Comparison of ENCODE assay signal across 8 mouse cellular contexts in the genomic region with DNA sequence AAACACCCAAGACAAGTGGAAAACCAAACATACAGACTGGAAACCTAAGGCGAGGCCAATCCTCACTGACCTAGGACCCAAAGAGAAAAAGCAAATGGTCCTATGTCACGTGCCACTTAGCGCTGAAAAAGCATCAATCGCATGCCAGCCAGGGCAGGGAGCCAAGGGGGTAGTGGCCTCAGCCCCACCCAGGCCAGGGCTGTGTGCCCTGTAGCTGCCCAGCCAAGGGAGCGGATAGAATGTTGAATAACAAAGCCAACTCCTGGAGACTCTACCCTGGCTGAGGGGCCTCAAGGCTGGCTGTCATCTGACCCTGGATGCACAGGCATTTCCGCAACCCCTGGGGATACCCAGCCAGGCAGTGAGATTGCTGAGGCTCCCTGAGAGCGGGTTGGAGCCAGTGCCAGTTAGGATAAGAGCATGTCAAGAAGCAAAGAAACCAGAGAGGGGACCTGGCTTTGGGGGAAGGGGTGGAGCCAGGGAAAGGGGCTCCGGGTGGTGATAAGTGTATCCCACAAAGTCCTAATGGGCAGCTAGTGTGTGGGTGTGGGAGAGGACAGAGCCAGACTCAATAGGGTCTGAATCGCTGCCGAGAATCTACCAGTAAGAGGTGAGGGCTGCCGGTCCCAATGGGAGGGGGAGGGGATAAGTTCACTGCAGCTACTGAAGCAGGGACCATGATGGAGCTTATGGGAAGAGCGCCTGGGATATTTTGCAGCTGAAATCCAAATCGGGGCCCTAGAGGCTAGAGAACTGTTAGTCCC. TPM values are rescaled to one million over a fixed set of nuclear protein-coding genes. Genes with fewer than 3 reads are reported as not detected.
DNase-seq lines count a peak whose midpoint lies in the region; ATAC-seq and TF ChIP-seq lines count a peak whose summit lies in the region.

No protein-coding gene starts in this region.

- H3K36me3 ChIP-seq in embryonic facial prominence, embryonic 10.5 days (replicated peaks), result peaks cover 28% of the 10 kb centered on the region
- no peaks in the 10 kb centered on the region for H3K36me3 ChIP-seq in liver, embryonic 14.5 days (replicated peaks; ENCODE audit: control insufficient read depth, insufficient read depth, low read depth)
- H3K36me3 ChIP-seq in neural tube, embryonic 11.5 days (ENCODE audit: control insufficient read depth, insufficient read depth, low read length), result no peaks in the 10 kb centered on the region

- DNase-seq in thymus, postnatal 14 days, result peak; percentile 36
- no peak for DNase-seq in thymus, postnatal 10 days (ENCODE audit: low spot score in 2 of 2)
- peak; percentile 47 for DNase-seq in embryonic facial prominence, embryonic 10.5 days (ENCODE audit: low spot score)
- peak; percentile 55 to 67 for DNase-seq in heart, adult 9 months (ENCODE audit: low spot score in 2 of 2)
- peak; percentile 90 for DNase-seq in kidney, adult 18-20 months
- no peak for DNase-seq in liver, embryonic 14.5 days (ENCODE audit: low read depth in 3 of 3, low spot score in 3 of 3)
- no peak for DNase-seq in neural tube, embryonic 11.5 days (ENCODE audit: low spot score)

- peak overlapping the region; percentile 91 for H3K4me2 ChIP-seq in liver, embryonic 14.5 days (ENCODE audit: low read depth)
- peak overlapping the region; percentile 95 for H3K4me2 ChIP-seq in neural tube, embryonic 11.5 days (ENCODE audit: low read depth)

- no peak for TF ChIP-seq CTCF in liver, embryonic 14.5 days (IDR thresholded peaks at IDR 0.05; ENCODE audit: low read depth)

- no peaks in the 10 kb centered on the region for H3K9me3 ChIP-seq in embryonic facial prominence, embryonic 10.5 days
- H3K9me3 ChIP-seq in liver, embryonic 14.5 days (ENCODE audit: control insufficient read depth, low read length), result no peaks in the 10 kb centered on the region
- no peaks in the 10 kb centered on the region for H3K9me3 ChIP-seq in neural tube, embryonic 11.5 days (ENCODE audit: control insufficient read depth, low read length)

- peaks cover 51% of the 10 kb centered on the region for H3K4me1 ChIP-seq in embryonic facial prominence, embryonic 10.5 days
- peaks cover 6 to 16% of the 10 kb centered on the region in 2 experiments for H3K4me1 ChIP-seq in liver, embryonic 14.5 days (replicated peaks; ENCODE audit: control insufficient read depth in 2 of 2, insufficient read depth in 2 of 2, low read length in 1 of 2)
- H3K4me1 ChIP-seq in neural tube, embryonic 11.5 days (ENCODE audit: control insufficient read depth, insufficient read depth, low read length), result peaks cover 14% of the 10 kb centered on the region; the same call in 1 of the 2 replicates

- no peak for ATAC-seq in liver, embryonic 14.5 days (ENCODE audit: insufficient read depth)
- ATAC-seq in neural tube, embryonic 11.5 days (ENCODE audit: insufficient read depth, low FRiP score, low TSS enrichment), result no peak
- no peak for ATAC-seq in granulocyte monocyte progenitor cell, adult 5-6 weeks (replicated peaks; ENCODE audit: poor library complexity, severe bottlenecking)

- H3K4me3 ChIP-seq in embryonic facial prominence, embryonic 10.5 days, result peak overlapping the region; percentile 81
- peak overlapping the region; percentile 75 to 83 for H3K4me3 ChIP-seq in liver, embryonic 14.5 days (ENCODE audit: insufficient read depth in 1 of 2, low read depth in 2 of 2, low read length in 2 of 2)
- H3K4me3 ChIP-seq in neural tube, embryonic 11.5 days (ENCODE audit: low read depth, low read length), result peak overlapping the region; percentile 81

- H3K27ac ChIP-seq in embryonic facial prominence, embryonic 10.5 days (replicated peaks), result peak overlapping the region; percentile 88
- no peak overlapping the region for H3K27ac ChIP-seq in liver, embryonic 14.5 days
- H3K27ac ChIP-seq in neural tube, embryonic 11.5 days (ENCODE audit: low read depth, low read length), result no peak overlapping the region

- H3K27me3 ChIP-seq in embryonic facial prominence, embryonic 10.5 days (replicated peaks; ENCODE audit: low read depth, poor library complexity, severe bottlenecking), result peaks cover 16% of the 10 kb centered on the region
- no peaks in the 10 kb centered on the region for H3K27me3 ChIP-seq in liver, embryonic 14.5 days (ENCODE audit: control insufficient read depth, insufficient read depth, low read length)
- no peaks in the 10 kb centered on the region for H3K27me3 ChIP-seq in neural tube, embryonic 11.5 days (ENCODE audit: control insufficient read depth, insufficient read depth, low read length)

- peak overlapping the region; percentile 76 for H3K9ac ChIP-seq in liver, embryonic 14.5 days (replicated peaks)
- H3K9ac ChIP-seq in neural tube, embryonic 11.5 days (ENCODE audit: low read length), result peak overlapping the region; percentile 77

- 20% methylated on average over 13 of the region's 13 CpGs for WGBS in embryonic facial prominence, embryonic 10.5 days
- 36% methylated on average over 13 of the region's 13 CpGs for WGBS in liver, embryonic 14.5 days (ENCODE audit: insufficient replicate concordance)
- WGBS in neural tube, embryonic 11.5 days, result 22% methylated on average over 13 of the region's 13 CpGs

- no peak for TF ChIP-seq EP300 in liver, embryonic 14.5 days (IDR thresholded peaks at IDR 0.05; ENCODE audit: low read depth)

RNA-seq across cellular contexts. Expression of a gene that starts 1.3 kb away (rescaled TPM):
- polyA plus RNA-seq in embryonic facial prominence, embryonic 10.5 days (2016; fragmentation: Nextera tagmentation; extraction: Ambion mirVana), result 0.68 and 4.9 TPM in 2 replicates
- not detected in 2 replicates for polyA plus RNA-seq in liver, embryonic 14.5 days (2012; rRNA removed)
- polyA plus RNA-seq in liver, embryonic 14.5 days (2014; fragmentation: Nextera tagmentation; extraction: Ambion mirVana), result 0.96 and 2.1 TPM in 2 replicates
- polyA plus RNA-seq in neural tube, embryonic 11.5 days (2014; fragmentation: Nextera tagmentation; extraction: Ambion mirVana), result 7.0 TPM in 1 of 2 replicates, not detected in the other
- total RNA-seq in granulocyte monocyte progenitor cell, adult 5-6 weeks (2014; fragmentation: Nextera tagmentation), result 4.6 and 11.6 TPM in 2 replicates
- total RNA-seq in granulocyte monocyte progenitor cell, adult 5-6 weeks (2017), result not detected in 2 replicates

RNA-seq across cellular contexts. Expression of a gene that starts 28.1 kb away (rescaled TPM):
- 384 and 394 TPM in 2 replicates for polyA plus RNA-seq in embryonic facial prominence, embryonic 10.5 days (2016; fragmentation: Nextera tagmentation; extraction: Ambion mirVana)
- 75.0 and 75.9 TPM in 2 replicates for polyA plus RNA-seq in liver, embryonic 14.5 days (2012; rRNA removed)
- polyA plus RNA-seq in liver, embryonic 14.5 days (2014; fragmentation: Nextera tagmentation; extraction: Ambion mirVana), result 145 and 158 TPM in 2 replicates
- polyA plus RNA-seq in neural tube, embryonic 11.5 days (2014; fragmentation: Nextera tagmentation; extraction: Ambion mirVana), result 291 and 297 TPM in 2 replicates
- 112 and 155 TPM in 2 replicates for total RNA-seq in granulocyte monocyte progenitor cell, adult 5-6 weeks (2014; fragmentation: Nextera tagmentation)
- total RNA-seq in granulocyte monocyte progenitor cell, adult 5-6 weeks (2017), result 49.7 and 50.5 TPM in 2 replicates

RNA-seq across cellular contexts. Expression of a gene that starts 28.7 kb away (rescaled TPM):
- 1.7 and 1.8 TPM in 2 replicates for polyA plus RNA-seq in embryonic facial prominence, embryonic 10.5 days (2016; fragmentation: Nextera tagmentation; extraction: Ambion mirVana)
- 5.4 and 17.2 TPM in 2 replicates for polyA plus RNA-seq in liver, embryonic 14.5 days (2012; rRNA removed)
- polyA plus RNA-seq in liver, embryonic 14.5 days (2014; fragmentation: Nextera tagmentation; extraction: Ambion mirVana), result 12.8 and 13.2 TPM in 2 replicates
- polyA plus RNA-seq in neural tube, embryonic 11.5 days (2014; fragmentation: Nextera tagmentation; extraction: Ambion mirVana), result 3.0 and 3.2 TPM in 2 replicates
- 11.8 and 15.7 TPM in 2 replicates for total RNA-seq in granulocyte monocyte progenitor cell, adult 5-6 weeks (2014; fragmentation: Nextera tagmentation)
- 17.8 and 27.5 TPM in 2 replicates for total RNA-seq in granulocyte monocyte progenitor cell, adult 5-6 weeks (2017)

RNA-seq across cellular contexts. Expression of a gene that starts 29.6 kb away (rescaled TPM):
- polyA plus RNA-seq in embryonic facial prominence, embryonic 10.5 days (2016; fragmentation: Nextera tagmentation; extraction: Ambion mirVana), result 40.2 and 43.7 TPM in 2 replicates
- polyA plus RNA-seq in liver, embryonic 14.5 days (2012; rRNA removed), result 14.6 and 15.1 TPM in 2 replicates
- 12.3 and 12.4 TPM in 2 replicates for polyA plus RNA-seq in liver, embryonic 14.5 days (2014; fragmentation: Nextera tagmentation; extraction: Ambion mirVana)
- polyA plus RNA-seq in neural tube, embryonic 11.5 days (2014; fragmentation: Nextera tagmentation; extraction: Ambion mirVana), result 40.4 and 40.9 TPM in 2 replicates
- total RNA-seq in granulocyte monocyte progenitor cell, adult 5-6 weeks (2014; fragmentation: Nextera tagmentation), result 24.7 and 28.9 TPM in 2 replicates
- total RNA-seq in granulocyte monocyte progenitor cell, adult 5-6 weeks (2017), result 13.4 and 13.6 TPM in 2 replicates

Comparison
In these comparisons a context has a peak if more than half of its experiments do, and no peak if none do; other contexts are left out.
1. DNase-seq: peak in thymus, postnatal 14 days (single experiment), embryonic facial prominence, embryonic 10.5 days (single experiment), heart, adult 9 months (2 of 2) and kidney, adult 18-20 months (single experiment); none in thymus, postnatal 10 days (0 of 2), liver, embryonic 14.5 days (0 of 3) and neural tube, embryonic 11.5 days (single experiment).
2. Peak in every context shown above with its lines, with median percentiles within 50 percentile points of each other: H3K4me3 ChIP-seq.